Mouse (Mus musculus): Measurements from ENCODE around the gene Uxs1.

DNA sequence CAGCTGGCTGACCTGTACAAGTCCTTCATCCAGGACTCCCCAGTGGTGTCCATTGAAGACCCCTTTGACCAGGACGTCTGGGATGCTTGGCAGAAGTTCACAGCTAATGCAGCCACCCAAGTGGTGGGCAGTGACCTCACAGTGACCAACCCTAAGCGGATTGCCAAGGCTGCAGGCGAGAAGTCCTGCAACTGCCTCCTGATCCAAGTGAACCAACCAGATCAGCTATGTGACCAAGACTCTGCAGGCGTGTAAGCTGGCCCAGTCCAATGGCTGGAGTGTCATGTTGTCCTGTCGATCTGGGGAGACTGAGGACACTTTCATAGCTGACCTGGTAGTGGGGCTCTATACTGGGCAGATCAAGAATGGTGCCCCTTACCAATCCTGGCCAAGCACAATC, 40.9 kb downstream of the Uxs1 start:
- TF ChIP-seq CTCF (IDR thresholded peaks at IDR 0.05; ENCODE audit: low read depth) (no peak), EP300 (optimal IDR thresholded peaks at IDR 0.05) (no peak)

Data from stomach, postnatal 0 days (tissue).